Mouse (Mus musculus) intestine, embryonic 14.5 days (tissue): Measurements from ENCODE around the gene Setd7. TPM values are rescaled to one million over a fixed set of nuclear protein-coding genes. Genes with fewer than 3 reads are reported as not detected.
A peak's percentile ranks its signal among the peaks of the same experiment; 100 is the strongest.

Experiments
- ATAC-seq: fragments of 200-750 bp; cut with Nextera tagmentation; replicated peaks from 2 replicates; pipeline ENCODE4 v1.8.0; 2017; ENCODE audit warnings: low read depth, moderate number of reproducible peaks, moderate TSS enrichment, moderate library complexity; ENCODE audit not compliant: low FRiP score, low TSS enrichment
- DNase-seq: peaks from one replicate; pipeline ENCODE4 v3.0.0-alpha.2; 2018; ENCODE audit warnings: low spot score
- H3K27ac ChIP-seq: fragments of 300-500 bp; sonication (generic); 2 replicates; pipeline ENCODE4 v1.5.1; 2014; ENCODE audit warnings: low read depth, mild to moderate bottlenecking, control low read depth
- H3K27me3 ChIP-seq: fragments of 300-500 bp; sonication (generic); replicated peaks from 2 replicates; pipeline ENCODE4 v1.6.1; 2014; ENCODE audit warnings: low read length, control low read depth; ENCODE audit not compliant: control insufficient read depth, insufficient read depth
- H3K36me3 ChIP-seq: fragments of 300-500 bp; sonication (generic); 2 replicates; pipeline ENCODE4 v1.6.1; 2014; ENCODE audit warnings: low read length, control low read depth; ENCODE audit not compliant: control insufficient read depth, insufficient read depth
- H3K4me1 ChIP-seq: fragments of 300-500 bp; sonication (generic); replicated peaks from 2 replicates; pipeline ENCODE4 v1.6.1; 2014; ENCODE audit warnings: low read length, control low read depth, mixed read lengths; ENCODE audit not compliant: control insufficient read depth, insufficient read depth
- H3K4me2 ChIP-seq: fragments of 300-500 bp; sonication (generic); 2 replicates; pipeline ENCODE4 v1.6.1; 2014; ENCODE audit warnings: low read length
- H3K4me3 ChIP-seq: fragments of 300-500 bp; sonication (generic); 2 replicates; pipeline ENCODE4 v1.5.1; 2014; ENCODE audit warnings: low read depth, low read length, control low read depth, mixed read lengths
- H3K9ac ChIP-seq: fragments of 300-500 bp; sonication (generic); 2 replicates; pipeline ENCODE4 v1.6.1; 2014; ENCODE audit warnings: mild to moderate bottlenecking, low read length
- H3K9me3 ChIP-seq: fragments of 300-500 bp; sonication (generic); 2 replicates; pipeline ENCODE4 v1.6.1; 2016; ENCODE audit warnings: low read length, control low read depth; ENCODE audit not compliant: control insufficient read depth
- WGBS: fragments of 180-500 bp; shearing (Covaris S2); extraction: QIAGEN DNeasy Blood & Tissue Kit; methylation state at CpG from one replicate; pipeline ENCODE4 v1.1.7; 2014; 5-methylcytosine and 5-hydroxymethylcytosine counted together
- polyA plus RNA-seq: library from polyadenylated mRNA; unstranded; fragments of >200 nt; fragmentation: Nextera tagmentation; extraction: Ambion mirVana; gene quantifications from 2 replicates; pipeline ENCODE4 v1.2.1, GENCODE M21; 2014

Gene Setd7
- polyA plus RNA-seq, 1 experiment from 2014 or later: 4.2 TPM

DNA sequence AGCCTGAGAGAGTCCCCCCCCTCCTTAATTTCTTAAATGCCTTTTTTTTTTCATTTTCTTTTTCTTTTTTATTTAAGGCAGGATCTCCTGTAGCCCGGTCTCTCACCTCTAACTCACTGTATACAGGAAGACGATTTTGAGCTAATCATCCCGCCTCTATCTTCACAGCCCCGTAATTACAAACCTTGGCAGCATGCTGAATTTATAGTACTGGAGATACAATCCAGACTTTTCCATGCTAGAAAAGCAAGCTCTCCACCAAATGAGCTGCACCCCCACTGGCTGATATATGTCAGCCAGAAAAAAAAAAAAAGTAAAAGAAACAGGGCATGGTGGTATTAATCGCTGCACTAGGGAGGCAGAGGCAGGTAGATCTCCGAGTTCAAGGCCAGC, 1.3 kb upstream of the Setd7 start:
- H3K9me3 ChIP-seq: no peaks in the 10 kb centered on the region
- H3K4me2 ChIP-seq: peak overlapping the region; percentile 99
- H3K27ac ChIP-seq: no peak overlapping the region
- H3K4me1 ChIP-seq: peaks cover 16% of the 10 kb centered on the region
- ATAC-seq (no peak), DNase-seq (no peak)
- no peaks in the 10 kb centered on the region for H3K27me3 ChIP-seq
- H3K36me3 ChIP-seq: no peaks in the 10 kb centered on the region
- peak overlapping the region; percentile 82; the same call in 1 of the 2 replicates for H3K4me3 ChIP-seq
- WGBS: 53% methylated on average over 6 of the region's 6 CpGs
- H3K9ac ChIP-seq: no peak overlapping the region

DNA sequence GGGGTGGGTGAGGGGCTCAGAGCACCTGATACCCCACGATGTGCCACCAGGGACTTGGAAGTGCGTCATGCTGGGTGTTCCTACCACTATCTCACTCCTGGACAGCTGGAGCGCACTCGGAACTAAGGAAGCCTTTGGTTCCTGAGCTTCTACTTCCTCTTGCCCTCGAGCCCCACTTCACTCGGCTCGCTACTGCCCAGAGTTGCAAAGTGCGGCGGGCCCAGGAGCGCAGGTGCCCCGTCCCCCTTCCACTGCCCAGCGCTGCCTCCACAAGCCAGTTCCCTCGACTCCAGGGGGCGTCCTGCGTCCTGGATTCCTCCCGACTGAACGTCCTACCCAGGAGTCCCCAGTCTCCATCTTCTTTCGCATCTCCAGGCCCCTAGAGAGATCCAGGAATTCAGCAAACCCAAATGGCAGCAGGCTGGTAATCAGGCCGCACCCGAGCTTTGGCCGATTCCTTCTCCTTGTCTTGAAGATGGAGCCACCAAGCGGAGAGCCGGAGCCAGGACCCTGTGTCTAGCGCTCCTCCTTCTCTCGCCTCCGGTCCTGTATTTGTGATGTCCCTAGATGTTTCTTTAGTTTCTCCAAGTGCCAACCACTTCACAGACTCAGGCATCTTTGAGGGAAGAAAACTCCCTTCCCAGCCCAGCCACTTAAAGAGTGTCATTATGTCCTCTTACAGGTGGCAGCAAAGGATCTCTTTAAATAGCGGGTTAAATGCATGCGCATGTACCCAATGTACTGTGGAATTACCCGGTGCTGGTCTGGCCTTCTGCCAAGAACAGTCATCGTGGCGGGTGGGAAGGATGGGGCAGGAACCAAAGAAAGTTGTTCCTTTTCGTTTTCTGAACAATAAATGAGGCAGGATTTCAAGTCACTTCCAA, 672 bp upstream of the Setd7 start:
- Histone ChIP-seq H3K4me1 (peaks cover 16% of the 10 kb centered on the region), H3K4me2 (peak overlapping the region; percentile 99), H3K4me3 (peak overlapping the region; percentile 82), H3K9ac (peak overlapping the region; percentile 95), H3K27ac (peak overlapping the region; percentile 97), H3K27me3 (no peaks in the 10 kb centered on the region), H3K9me3 (no peaks in the 10 kb centered on the region), H3K36me3 (no peaks in the 10 kb centered on the region)
- DNase-seq (peak; percentile 92), ATAC-seq (peak; percentile 60)
- 1% methylated on average over 32 of the region's 32 CpGs for WGBS

DNA sequence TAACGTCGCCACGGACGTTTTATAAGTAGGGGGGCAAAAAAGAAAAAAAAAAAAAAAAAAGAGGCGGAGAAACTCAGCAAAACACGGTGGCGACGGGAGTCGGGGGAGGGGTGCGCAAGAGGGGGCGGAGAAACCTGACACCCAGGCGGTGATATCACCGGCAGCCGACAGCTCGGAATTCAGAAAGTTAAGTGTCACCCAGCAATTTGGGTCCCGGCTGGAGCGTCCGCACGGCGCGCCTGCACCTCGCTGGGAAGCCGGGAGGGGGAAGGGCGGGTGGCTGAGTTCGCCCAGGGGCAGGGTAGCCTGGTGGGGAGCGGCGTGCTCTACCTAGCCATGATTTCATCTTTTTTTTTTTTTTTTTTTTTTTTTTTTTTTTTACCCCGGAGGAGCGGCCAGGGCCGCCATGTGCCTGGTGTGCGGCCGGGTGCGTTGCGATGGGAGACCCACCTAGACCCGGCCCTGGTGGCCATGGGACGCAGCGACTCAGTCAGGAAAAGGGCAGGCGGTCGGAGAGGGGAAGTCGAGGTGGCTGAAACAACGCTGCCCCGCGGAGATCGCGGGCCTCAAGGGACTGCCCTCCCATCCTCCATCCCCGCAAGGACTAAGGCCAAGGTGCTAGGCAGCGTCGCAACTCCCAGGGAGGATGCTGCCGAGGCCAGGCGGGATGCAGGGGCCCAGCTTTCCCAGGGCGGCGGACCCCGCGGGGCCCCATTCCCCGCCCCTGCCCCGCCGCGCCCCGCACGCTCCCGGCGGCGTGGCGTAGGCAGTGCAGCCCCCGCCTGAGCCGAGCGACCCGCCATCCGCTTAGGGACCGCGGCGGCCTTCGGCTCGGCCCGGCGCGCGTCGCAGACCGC, 857 bp downstream of the Setd7 start:
- Histone ChIP-seq H3K9me3 (no peaks in the 10 kb centered on the region), H3K36me3 (no peaks in the 10 kb centered on the region), H3K27me3 (no peaks in the 10 kb centered on the region), H3K4me2 (peak overlapping the region; percentile 99), H3K4me1 (peaks cover 16% of the 10 kb centered on the region), H3K4me3 (peak overlapping the region; percentile 82), H3K27ac (peak overlapping the region; percentile 97), H3K9ac (peak overlapping the region; percentile 95)
- under 1% methylated on average over 75 of the region's 80 CpGs for WGBS
- DNase-seq (peak; percentile 92), ATAC-seq (peak; percentile 59)

DNA sequence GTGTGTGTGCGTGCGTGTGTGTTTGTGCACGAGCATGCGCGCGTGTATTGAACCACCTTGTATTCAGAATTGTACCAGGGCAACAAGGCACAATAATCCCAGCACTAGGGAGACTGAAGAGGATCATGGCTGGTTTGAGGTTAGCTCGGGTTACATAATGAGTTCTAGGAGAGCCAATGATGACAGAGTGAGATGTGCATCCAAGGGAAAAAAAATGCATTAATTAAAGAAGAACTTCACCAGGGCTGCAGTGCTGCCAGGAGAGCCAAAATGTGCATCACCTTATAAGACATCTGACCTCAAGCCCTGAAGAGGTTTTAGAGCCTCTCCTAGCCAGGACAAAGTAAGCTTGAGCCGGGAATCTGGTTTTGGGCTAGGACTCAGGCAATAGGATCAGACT, 5.1 kb downstream of the Setd7 start:
- Histone ChIP-seq H3K4me1 (peaks cover 20% of the 10 kb centered on the region), H3K4me2 (no peak overlapping the region), H3K9me3 (no peaks in the 10 kb centered on the region), H3K9ac (no peak overlapping the region), H3K27me3 (no peaks in the 10 kb centered on the region), H3K4me3 (no peak overlapping the region), H3K27ac (no peak overlapping the region), H3K36me3 (no peaks in the 10 kb centered on the region)
- DNase-seq (no peak), ATAC-seq (no peak)
- WGBS: 77% methylated on average over 8 of the region's 8 CpGs

DNA sequence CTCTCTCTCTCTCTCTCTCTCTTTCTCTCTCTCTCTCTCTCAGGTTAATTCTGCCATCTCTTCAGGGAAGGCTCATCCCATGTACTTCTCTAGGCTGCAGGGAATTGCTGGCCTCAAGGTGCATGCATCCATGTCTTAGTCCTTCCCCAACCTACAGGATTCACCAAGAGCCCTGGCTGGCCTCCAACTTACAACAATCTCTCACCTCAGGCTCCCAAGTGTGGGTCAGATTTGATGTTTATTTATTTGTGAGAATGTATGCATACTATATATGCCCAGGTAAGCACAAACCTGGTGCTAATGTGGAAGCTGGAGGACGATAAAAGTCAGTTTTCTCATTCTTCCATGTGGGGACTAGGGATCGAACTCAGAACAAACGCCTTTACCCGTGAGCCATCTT, 5.8 kb downstream of the Setd7 start:
- DNase-seq (no peak), ATAC-seq (no peak)
- no peak overlapping the region for H3K9ac ChIP-seq
- 83% methylated on average over 4 of the region's 4 CpGs for WGBS
- no peak overlapping the region for H3K27ac ChIP-seq
- H3K4me2 ChIP-seq: no peak overlapping the region
- H3K4me1 ChIP-seq: peaks cover 20% of the 10 kb centered on the region
- H3K36me3 ChIP-seq: peaks cover under 1% of the 10 kb centered on the region; the same call in 1 of the 2 replicates
- no peak overlapping the region for H3K4me3 ChIP-seq
- H3K9me3 ChIP-seq: no peaks in the 10 kb centered on the region
- H3K27me3 ChIP-seq: no peaks in the 10 kb centered on the region

DNA sequence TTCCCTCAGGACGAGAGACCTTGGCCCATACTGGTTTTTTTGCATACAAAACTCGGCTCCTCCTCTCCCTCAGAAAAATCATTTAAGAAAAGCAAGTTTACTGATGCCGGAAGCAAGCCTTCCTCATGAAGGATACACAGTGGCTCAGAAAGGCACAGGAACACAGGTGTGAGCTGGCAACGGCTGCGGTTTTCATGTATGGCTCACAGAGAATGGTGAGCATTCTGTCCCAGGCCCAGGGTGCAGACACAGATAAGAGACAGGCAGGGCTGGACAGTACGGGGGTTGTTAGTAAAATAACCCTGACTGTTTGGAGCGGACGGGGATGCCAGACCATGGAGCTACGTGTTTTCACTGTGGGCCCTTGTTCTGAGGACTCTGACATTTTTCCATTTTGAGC, 6.6 kb downstream of the Setd7 start:
- Histone ChIP-seq H3K4me1 (peaks cover 20% of the 10 kb centered on the region), H3K9ac (no peak overlapping the region), H3K4me3 (no peak overlapping the region), H3K27me3 (no peaks in the 10 kb centered on the region), H3K27ac (no peak overlapping the region), H3K36me3 (peaks cover 5% of the 10 kb centered on the region; the same call in 1 of the 2 replicates), H3K4me2 (no peak overlapping the region), H3K9me3 (no peaks in the 10 kb centered on the region)
- DNase-seq (no peak), ATAC-seq (no peak)
- 63% methylated on average over 9 of the region's 9 CpGs for WGBS

DNA sequence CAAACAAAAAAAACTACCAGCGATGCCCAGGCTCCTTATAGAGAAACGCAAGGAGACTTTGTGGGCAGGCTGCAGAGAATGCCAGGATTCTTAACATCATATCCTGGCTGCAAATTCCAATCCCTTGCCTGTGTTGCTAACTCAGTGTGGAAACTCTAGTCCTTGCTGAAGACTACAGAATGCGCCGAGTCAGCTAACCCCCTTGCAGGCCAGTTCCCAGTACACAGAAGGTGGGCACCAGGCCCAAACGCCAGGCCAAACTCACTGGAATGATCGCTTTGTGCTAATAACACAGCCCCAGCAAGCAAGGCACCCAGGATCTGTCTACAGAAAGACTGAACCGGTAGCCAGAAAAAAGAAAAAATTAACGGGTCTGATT, 7.2 kb downstream of the Setd7 start:
- H3K27ac ChIP-seq: no peak overlapping the region
- H3K4me1 ChIP-seq: peaks cover 17% of the 10 kb centered on the region
- no peaks in the 10 kb centered on the region for H3K27me3 ChIP-seq
- no peak for ATAC-seq
- H3K4me3 ChIP-seq: no peak overlapping the region
- H3K4me2 ChIP-seq: no peak overlapping the region
- no peaks in the 10 kb centered on the region for H3K9me3 ChIP-seq
- no peak overlapping the region for H3K9ac ChIP-seq
- DNase-seq: no peak
- peaks cover 5% of the 10 kb centered on the region for H3K36me3 ChIP-seq
- WGBS: 55% methylated on average over 8 of the region's 8 CpGs

DNA sequence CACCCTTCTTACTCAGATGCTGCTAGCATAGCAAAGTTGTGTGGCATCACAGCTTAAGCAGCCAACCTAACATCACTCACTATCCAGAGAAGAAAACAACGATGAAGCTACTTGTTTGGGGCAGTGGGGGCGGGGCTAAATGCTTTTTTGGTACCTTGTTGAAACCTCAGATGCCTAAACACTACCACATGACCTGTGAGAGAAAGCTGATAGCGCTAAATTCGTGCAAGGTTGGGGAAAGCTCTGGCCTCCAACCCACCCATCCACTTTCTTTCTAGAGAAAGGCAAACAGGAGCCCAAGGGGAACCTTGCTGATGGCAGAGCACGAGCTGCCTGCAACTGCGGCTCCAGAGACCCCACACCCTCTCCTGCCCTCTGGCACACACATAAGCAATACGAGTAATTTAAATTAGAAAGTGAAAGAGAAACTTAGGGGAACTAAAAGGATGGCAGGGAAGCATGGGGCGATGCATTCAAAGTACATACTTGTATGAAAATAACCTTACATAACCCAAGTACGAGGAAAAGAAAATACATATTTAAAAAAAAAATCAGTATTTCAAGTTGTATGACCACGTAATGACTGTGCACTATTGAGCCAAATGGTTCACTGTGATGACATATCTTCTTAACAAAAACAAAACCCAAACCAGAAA, 7.7 kb downstream of the Setd7 start:
- no peak overlapping the region for H3K9ac ChIP-seq
- peaks cover 12% of the 10 kb centered on the region for H3K4me1 ChIP-seq
- no peak overlapping the region for H3K27ac ChIP-seq
- no peak overlapping the region for H3K4me3 ChIP-seq
- ATAC-seq (no peak), DNase-seq (no peak)
- H3K4me2 ChIP-seq: 0 out of 2 replicates have a peak overlapping the region, but pooled peaks have one; percentile 5
- no peaks in the 10 kb centered on the region for H3K27me3 ChIP-seq
- no peaks in the 10 kb centered on the region for H3K9me3 ChIP-seq
- 57% methylated on average over 10 of the region's 10 CpGs for WGBS
- H3K36me3 ChIP-seq: peaks cover 9% of the 10 kb centered on the region
